Mouse (Mus musculus): ENCODE results near the gene Acap3.

Acap3 gene
- long read RNA-seq, experiment 1, partial matches to known transcripts: 0 of 2 reads
- long read RNA-seq, experiment 1, other reads (novel, unspliced or antisense): 2 of 2 reads
- long read RNA-seq, experiment 2, partial matches to known transcripts: 0 of 4 reads
- long read RNA-seq, experiment 2, other reads (novel, unspliced or antisense): 4 of 4 reads

DNA sequence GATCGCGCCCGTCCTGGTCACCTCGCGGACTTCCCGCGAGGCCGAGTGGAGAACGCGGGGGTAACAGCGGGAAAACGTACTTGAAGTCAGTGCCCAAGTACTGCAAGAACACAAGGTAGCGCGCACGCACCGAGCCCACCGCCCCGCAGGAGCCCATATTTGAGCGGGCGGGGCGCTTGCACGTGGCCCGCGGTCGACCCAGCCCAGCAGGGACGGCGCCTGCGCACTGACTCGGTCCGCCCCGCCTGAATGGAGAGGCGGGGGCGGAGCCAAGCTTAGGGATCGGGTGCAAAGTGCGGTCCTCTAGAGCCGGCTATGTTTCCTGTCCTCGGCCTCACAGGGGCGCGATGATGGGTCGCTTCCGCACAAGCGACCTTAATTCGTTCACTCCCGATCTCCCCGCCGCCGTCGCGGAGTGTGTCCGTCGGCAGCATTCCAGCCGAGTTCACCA, at the start of gene Acap3, which contains the start of gene Pusl1:
Acap3 (plus strand) TSS at position 272 of the 451 bp plus-strand sequence.
Pusl1 (minus strand) TSS at position 231 of the 451 bp plus-strand sequence.
- intact Hi-C loops (cut with DNase I): no loop called here

DNA sequence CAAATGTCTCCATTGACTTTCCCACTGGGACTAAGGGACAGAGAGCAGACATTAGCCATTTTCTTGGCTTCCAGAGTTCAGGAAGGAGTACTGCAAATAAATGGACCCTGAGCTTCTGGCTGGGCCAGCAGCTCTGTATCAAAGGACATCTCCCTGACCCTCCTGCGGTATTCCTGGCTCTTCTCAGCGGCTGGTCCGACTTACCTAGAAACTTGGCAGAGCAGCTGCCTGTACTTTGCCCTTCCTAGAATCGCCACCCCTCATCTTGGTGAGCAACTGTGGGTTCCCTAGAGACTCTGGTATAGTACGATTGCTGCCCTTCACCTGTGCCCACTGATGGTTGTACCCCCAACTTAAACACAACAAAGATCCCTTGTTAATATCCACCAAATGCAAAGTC, 48.4 kb upstream of the Acap3 start:
- intact Hi-C loops (cut with DNase I): no loop called here

DNA sequence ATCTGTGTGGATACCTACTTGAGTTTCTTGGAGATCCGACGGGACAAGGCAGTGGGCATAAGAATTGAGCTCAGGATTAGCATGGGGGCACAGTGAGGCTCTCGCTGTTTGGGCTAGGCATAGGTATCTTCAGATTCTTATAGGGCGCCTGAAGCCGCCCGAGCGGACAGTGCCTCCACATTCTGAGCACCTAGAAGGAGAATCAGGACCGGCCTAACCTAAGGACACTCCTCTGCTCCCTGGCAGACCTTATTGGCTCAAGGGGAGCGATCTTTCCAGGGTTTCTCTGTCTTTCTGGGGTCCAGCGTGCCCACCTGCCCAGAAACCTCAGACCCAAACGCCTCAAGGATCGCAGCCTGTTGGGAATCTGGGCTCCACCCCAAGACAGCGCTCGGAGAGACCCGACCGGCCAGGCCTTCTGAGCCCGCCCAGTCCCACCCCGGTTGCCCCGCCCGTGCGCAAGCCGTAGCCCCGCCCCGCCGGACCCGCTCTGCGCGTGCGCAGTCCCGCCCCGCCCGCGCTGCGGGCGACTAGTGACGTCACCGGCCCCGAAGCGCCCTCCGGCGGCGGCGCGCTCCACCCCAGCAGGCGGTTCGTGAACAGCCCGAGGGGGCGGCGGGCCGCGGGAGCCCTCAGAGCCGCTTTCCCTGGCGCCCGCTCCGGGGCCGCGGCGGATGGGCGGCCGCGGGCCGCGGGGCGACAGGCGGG, 44.6 kb upstream of the Acap3 start, which contains the start of gene Dvl1:
Dvl1 (plus strand) TSS at position 532 of the 708 bp plus-strand sequence.
- intact Hi-C loops (cut with DNase I): no loop called here

GRCm38 (mm10) chr4:155847591-155848352, 43.9 kb upstream of the Acap3 start:
- intact Hi-C loops (cut with DNase I): no loop called here

DNA sequence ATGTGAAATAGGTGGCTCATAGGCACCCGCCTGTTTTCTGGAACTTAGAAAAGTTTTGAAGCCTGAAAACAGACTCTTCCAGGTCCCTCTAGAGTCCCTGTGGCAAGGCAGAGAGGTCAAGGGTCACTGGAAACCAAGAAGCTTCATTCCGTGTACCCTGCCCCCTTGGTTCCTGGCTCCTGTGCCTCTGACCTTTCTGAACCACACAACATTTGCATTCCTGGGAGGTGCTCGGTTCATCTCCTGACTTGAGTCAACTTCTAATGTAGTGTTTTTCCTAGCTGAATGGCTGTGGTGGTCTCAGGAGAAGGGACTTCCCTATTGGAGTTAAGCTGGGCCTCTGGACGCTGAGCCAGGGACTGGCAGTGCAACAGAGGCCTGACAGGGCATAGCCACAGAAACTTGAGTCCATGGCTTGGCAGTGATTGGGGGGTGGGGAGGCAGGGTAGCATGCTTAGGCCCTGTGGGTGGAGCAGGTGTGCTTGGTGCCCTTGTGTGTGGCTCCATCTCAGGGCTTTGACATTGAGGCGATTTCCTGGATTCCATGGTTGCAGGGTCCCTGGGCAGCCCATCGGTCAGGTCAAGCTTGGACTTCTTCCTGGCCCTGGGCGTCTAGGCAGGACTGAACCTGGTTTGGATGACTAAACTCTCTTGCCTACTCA, 43.1 kb upstream of the Acap3 start:
- intact Hi-C loops (cut with DNase I): no loop called here

DNA sequence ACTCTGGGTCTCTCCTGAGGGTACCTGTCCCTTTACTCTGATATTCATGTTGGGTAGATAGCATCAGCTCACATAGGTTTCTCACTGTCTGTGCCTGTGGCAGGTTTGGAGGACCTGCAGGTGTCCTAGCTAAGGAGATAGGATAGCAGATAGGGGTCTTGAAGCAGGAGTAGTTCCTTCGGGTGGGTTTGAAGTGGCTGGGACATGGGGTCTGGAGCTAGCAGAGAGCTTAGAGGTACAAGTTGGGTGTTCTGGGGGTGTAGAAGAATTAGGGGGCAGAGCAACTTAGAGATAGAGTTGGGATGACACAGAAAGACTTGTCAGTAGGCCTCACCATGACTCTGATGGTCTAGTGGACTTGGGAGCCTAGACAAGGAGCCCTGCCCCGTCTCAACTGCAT, 42.2 kb upstream of the Acap3 start:
- intact Hi-C loops (cut with DNase I): no loop called here

DNA sequence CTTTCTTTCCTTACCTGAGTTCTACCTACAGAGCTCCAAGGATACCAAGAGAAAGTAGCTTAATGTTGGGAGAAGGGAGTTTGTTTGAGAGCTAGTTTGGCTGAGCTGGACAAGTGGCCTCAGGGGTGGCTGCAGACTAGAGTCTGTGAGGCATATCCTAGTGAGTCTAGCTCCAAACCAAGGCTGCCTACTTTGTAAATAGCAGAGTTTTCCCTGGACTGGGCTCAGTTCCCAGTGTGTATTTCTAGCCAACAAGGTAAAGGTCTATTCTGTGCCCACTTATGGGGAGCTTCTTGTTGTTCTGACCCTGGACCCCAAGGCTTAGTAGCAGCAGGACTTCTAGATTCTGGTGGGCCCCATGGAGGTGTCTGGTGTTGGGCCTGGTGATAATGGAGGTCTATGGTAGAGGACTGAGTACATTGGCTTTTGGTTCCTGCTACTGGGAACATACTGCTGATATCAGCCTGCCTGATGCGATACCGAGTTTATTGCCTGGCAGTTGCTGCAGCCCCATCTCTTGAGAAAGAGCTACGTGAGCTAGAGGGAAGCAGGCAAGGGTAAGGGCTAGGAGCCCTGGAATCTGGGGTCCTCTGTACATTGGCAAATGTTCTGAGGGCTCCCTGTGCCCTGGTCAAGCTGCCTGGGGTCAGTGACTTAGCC, 41.7 kb upstream of the Acap3 start:
- intact Hi-C loops (cut with DNase I): no loop called here

DNA sequence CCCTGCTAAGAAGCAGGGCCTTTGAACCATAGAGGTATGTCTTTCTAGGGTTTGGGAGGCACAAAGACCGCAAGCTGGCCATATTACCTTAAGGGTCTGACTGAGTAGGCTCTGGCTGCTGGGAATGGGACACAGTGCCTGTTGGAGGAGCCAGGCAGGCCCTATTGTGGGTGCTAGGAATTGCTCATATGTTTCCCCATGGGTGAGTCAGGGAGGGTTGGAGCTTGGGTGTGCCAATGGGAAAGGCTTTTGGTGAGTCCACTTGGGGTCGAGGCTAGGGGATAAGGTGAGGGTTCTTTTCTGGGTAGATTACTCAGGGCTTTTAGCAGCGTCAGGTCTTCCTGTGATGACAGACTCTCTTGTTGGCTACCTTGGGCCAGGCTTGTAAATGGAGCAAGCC, 40.3 kb upstream of the Acap3 start:
- intact Hi-C loops (cut with DNase I): no loop called here

- intact Hi-C loops (cut with DNase I): no loop called here
These were observed 39.6 kb upstream of the Acap3 start for GRCm38 (mm10) chr4:155851951-155852411.

GRCm38 (mm10) chr4:155853421-155853820, 38.2 kb upstream of the Acap3 start:
- intact Hi-C loops (cut with DNase I): no loop called here

- intact Hi-C loops (cut with DNase I): no loop called here
These were observed 36.6 kb upstream of the Acap3 start for GRCm38 (mm10) chr4:155854991-155855390.

DNA sequence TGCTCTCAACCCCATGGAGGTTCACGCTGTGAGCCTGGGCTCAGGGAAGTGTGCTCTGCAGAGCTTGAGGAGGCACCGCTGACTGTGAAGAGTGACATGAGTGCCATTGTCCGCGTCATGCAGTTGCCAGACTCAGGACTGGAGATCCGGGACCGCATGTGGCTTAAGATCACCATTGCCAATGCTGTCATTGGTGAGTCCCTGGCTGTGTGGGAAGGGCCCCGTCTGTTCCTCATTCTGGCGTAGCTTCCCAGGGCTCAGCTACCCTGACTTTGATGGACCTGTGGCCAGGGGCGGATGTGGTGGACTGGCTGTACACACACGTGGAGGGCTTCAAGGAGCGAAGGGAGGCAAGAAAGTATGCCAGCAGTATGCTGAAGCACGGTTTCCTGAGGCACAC, 35.6 kb upstream of the Acap3 start:
- intact Hi-C loops (cut with DNase I): no loop called here

DNA sequence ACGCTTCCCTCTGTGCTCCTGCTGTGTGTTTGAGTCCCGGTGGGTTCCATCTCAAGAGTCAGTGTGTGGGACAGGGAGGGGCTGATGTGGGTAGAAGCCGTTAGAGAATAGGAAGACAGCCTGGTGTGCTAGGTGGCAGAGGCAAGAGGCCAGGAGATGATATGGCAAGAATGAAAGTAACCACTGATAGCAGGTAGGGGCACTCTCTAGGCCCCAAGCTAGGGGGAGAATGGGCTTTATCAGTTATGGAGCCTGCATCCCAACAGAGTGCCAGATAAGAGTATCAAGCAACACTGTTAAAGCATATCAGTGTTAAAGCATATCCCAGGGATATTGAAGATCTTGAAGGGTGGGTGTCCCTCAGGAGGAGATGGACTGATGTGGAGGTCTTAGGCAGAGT, 34.7 kb upstream of the Acap3 start:
- intact Hi-C loops (cut with DNase I): no loop called here

DNA sequence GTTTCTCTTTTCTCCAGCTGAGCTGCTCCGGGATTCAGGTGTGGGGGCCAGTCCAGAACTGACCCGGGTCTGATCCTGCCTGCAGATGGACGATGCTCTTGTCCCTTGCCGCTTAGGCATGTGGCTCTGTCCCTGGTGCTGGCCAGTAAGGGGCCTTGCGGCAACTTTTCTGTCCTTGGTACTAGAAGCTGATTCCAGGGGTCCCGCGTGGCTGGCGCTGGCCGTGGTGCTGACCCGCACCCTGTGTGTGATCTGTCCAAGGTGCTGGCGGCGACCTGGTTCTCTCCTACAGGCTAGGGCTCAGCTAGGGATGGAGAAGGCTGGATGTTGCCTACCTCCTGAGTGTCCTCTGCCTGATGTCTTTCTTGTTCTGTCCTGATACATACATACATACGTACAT, 32.3 kb upstream of the Acap3 start:
- intact Hi-C loops (cut with DNase I): no loop called here

- intact Hi-C loops (cut with DNase I): no loop called here
These were observed 29.8 kb upstream of the Acap3 start for GRCm38 (mm10) chr4:155861787-155862186.

DNA sequence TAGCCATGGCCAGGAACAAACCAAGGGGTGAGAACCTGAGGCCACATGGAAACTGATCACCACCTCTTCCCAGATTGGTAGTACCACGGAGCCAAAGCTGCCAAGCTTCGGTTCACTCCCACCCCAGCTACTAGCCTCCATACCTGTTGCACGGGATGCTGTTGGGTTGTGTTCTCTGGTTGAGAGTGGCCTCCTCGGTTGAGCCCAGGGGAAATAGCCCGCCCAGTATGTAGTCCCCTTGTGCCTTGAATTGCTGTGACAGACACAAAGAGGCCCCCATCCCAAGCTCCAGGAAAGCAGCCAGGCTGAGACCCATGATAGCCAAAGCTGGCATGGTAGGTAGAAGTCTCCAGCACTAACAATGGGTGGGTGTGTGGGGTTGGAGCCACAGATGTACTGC, 28.6 kb upstream of the Acap3 start, which contains the start of gene Tas1r3:
Tas1r3 (minus strand) TSS at position 362 of the 400 bp plus-strand sequence.
- intact Hi-C loops (cut with DNase I): no loop called here

DNA sequence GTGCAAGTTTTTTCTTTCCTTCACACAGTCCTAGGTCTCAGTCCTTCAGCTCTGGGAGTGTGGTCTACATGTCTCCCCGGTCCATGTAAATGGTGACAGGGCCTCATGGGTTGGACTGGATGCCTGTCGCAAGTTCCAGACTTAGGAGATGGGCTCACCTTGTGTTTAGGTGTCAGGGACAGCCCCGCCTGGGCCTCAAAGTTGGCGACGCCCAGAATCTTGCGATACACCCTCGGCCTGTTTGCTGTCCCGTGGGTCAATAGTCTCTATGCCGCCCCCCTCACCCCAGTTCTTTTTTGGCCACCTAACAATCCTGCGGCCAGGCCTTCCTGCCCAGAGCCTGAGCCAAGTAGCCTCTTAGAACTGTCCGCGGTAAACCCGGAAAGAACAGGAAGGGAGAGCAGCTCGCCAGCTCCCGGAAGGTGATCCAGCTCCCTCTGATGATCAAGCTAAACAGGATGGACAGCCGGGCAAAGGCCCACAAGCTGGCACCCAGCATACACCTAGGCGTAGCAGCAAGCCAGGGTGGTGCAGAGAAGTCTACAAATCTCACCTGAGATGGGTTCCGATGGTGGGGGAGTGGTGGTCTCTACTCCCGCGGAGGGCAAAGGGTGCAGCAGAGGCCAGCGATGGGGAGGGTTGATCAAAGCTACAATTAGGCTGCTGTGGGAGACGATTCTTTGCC, 22.9 kb upstream of the Acap3 start:
- intact Hi-C loops (cut with DNase I): no loop called here

DNA sequence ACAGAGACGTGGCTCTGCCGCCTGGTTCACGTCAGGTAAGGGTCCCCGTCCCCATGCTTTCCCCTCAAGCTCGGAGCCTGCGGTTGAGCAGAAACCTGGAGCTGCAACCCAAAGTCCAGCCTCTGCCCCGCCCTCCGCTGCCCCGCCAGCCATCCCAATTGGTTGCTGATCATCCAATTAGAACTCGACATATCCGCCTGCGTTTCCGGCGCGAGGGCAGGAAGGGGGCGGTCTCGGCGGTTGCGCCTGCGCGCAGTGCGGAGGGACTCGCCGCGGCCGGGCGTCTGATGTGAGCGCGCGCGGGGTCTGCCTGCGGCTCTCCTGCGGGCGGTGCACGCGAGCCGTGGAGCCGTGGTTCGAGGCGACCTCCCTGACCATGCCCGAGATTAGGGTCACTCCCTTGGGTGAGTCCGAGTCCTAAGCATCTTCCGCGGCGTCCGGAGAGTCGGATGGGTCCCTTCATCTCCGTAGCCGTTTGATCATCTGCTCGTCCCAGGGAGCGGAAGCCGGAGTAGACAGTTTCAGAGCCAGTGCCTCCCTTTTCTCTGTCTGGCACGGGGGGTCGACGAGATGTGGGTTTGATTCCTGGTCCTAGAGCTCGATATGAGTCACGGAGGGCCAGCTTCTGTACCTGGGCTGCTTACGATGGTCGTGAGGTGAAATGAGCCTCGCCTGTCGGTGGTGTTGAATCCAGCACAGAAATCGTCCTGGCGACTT, 22.1 kb upstream of the Acap3 start, which contains the start of the genes Cptp and Ints11:
Cptp (minus strand) TSS at position 124 of the 717 bp plus-strand sequence.
Ints11 (plus strand) TSS at position 230 of the 717 bp plus-strand sequence.
- intact Hi-C loops (cut with DNase I): no loop called here

DNA sequence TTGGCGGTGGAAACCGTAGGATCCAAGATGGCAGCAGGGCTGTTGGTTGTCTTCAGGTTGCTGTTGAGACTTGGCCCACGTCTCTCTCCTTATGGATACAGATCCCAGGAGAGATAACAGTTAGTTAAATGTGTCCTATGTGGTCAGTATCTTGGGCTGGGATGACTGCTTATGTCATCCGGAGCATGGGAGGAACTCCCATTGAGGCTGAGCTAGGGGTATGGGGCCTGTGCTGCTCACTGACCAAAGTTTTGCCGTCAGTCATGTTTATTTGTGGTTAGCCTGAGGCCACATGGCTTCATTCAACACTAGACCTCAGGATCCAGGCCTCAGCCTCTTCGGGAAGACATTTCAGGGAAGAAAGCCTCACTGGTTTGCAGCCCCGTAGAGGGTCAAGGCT, 20.2 kb upstream of the Acap3 start:
- intact Hi-C loops (cut with DNase I): no loop called here
